Mouse (Mus musculus): Measurements from ENCODE around the gene Ddx19a.
"Not testable (repeated sequence)": the region's sequence is repeated elsewhere in the genome, so short reads cannot be mapped to it uniquely, and the experiment has no call there.

Gene Ddx19a

DNA sequence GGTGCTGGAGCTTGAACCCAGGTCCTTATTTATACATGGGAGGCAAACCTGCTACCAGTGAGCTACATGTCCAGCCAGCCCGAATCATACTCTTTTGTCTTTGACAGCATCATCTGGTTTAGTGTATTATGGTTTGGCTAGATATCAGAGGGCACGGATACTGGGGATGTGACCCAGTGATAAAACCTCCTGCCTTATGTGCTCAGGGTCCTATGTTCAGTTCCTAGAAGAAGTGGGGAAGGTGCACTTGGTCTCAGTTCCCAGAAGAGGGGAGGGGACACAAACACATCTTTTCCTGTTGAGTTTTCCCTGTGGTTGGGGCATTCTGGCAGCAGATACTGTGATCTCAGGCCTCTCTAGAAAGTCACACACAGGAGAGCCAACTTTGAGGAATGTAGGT lies 64.3 kb downstream of the Ddx19a start:
- no peak for DNase-seq (ENCODE audit: low spot score in 2 of 2)

- DNase-seq (ENCODE audit: low spot score in 2 of 2): no peak
Measured at GRCm38 (mm10) chr8:110932444-110932843, 65.2 kb downstream of the Ddx19a start.

DNA sequence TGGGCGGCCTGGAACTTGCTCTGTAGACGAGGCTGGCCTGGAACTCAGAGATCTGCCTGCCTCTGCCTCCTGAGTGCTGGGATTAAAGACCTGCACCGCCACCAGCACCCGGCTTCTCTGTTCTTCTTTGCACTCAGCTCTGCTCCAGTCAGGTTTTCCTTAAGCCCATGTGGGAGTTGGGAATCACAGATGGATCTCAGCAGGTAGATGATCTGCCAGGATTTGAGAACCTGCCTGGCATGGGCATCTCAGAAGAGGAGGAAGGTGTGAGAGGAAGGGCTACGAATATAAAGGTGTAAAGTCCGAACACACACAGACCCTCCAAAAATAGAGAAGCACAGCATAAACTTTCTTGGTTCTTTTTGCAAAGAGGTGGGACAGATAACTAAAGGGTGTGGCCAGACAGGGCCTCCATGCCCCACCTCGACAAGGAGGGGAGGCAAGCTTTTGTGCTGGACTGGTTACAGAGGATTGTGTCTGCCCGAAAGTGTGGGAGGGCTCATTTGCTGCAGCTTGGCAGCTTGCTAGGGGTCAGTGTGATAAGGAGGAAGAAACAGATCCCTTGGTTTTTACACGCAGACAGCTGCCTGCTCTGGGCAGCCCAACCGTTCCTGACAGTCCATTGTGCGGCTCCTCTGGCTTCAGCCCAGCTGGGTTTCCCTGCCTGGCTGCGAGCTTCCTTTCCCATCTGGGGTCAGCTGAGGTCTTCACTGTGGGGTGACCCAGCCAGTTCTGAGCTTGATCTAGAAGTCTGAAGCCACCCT lies 66.2 kb downstream of the Ddx19a start:
- DNase-seq (ENCODE audit: low spot score in 2 of 2): peak; percentile 25 to 54

- not testable (repeated sequence) for DNase-seq (ENCODE audit: low spot score in 2 of 2)
Measured at GRCm38 (mm10) chr8:110929672-110930071, 67.9 kb downstream of the Ddx19a start.

DNA sequence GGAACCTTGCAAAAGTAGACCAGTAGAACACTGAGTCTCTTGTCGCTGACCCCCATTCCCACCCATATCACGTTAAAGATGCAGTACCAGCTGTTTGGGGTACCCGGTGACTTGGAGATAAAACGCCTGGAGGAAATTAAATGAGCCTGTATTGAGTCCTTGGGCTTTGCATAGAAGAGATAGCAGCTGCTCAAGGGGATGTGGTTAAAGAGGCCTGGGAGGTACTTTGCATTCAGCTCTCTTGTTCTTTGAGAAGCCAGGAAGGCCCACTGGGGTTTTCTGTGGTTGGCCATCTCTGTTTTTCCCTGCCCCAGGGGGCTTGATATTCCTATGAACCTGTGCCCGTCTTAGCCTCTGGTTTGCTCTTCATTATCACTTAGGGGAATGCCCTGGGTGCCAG lies 68.5 kb downstream of the Ddx19a start:
- DNase-seq (ENCODE audit: low spot score in 2 of 2): no peak

- no peak for DNase-seq (ENCODE audit: low spot score in 2 of 2)
Measured at GRCm38 (mm10) chr8:110928435-110928834, 69.2 kb downstream of the Ddx19a start.

- DNase-seq (ENCODE audit: low spot score in 2 of 2): no peak
Measured at GRCm38 (mm10) chr8:110926690-110927089, 70.9 kb downstream of the Ddx19a start.

DNA sequence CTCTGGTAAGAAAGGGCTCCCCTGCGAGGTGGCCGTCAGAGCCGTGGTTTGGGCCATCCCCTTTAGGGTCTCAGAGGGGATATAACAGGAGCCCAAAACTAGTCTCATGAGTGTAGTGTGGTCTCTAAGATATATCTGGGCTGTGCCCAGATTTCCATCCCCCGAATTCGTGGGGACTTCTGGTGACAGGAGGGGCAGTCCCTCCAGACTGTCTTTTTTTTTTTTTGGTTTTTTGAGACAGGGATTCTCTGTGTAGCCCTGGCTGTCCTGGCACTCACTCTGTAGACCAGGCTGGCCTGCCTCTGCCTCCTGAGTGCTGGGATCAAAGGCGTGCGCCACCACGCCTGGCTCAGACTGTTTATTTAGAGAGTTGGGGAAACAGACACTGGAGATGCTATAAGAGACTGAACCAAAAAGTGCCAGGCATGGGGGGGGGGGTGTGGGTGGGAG lies 71.9 kb downstream of the Ddx19a start:
- no peak for DNase-seq (ENCODE audit: low spot score in 2 of 2)

Measured in urinary bladder, postnatal 36 days (tissue).